Mouse (Mus musculus) urinary bladder, postnatal 25 days (tissue): Measurements from ENCODE around the gene Smim24.
A peak's percentile ranks its signal among the peaks of the same experiment; 100 is the strongest.

Experiments
- DNase-seq: peaks from one replicate; pipeline ENCODE4 v3.0.0; 2022; ENCODE audit warnings: low spot score

Smim24 gene

DNA sequence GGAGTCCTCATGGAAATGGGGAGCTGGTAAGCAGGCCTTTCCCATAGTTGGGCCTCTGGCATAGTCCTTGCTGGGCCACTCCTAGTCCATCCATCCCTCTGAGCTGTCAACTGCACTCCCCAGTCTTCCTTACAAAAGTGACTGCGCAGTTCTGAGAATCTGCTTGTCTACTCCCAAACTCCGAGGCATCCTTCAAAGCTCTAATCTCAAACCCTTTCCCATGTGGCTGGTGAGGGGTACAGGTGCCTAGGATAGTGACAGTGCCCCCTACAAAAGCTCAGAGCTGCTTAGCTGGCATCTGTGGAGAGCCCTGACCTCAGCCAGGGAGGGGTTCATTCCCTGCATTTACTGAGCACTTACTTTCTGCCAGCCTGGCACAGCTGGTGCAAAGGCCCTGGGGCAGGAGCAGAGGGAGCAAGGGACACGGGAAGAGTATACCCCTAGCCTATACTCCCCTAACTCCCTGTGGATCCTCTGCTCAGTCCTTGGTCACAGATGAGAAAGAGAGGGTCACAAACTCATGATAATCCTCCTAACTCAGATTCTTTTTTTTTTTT lies 29.9 kb downstream of the Smim24 start:
- DNase-seq = no peak

DNA sequence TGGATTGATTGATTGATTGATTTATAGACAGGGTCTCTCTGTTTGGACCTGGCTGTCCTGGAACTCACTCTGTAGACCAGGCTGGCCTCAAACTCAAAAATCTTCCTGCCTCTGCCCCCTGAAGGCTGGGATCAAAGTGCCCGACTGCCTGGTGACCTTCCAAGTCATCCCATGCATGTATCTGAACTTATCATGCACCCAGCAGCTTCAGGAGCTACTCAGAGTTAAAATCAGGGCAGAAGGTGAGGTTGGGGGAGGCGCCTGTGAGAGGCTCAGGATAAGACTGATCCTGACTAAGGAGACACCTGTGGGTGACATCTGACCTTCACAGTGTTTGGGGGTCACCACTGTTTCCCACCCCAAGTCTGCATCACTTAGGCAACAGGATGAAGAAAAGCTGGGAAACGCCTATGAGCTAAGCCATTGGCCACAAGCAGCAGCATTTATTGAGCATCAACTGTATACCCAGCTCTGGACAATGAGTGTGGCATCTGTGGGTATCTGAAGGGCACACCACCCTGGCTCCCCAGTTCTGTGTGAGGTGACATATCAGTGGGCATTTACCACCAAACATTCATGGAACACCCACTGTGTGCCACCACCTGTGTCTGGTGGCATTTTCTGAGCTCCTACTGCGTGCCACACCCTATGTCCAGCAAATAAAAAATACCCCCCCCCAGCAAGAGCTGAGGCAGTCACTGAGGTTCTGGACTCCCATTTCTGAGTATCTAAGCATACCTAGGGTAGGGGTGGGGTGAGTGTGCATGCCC lies 30.8 kb downstream of the Smim24 start:
- DNase-seq = peak; percentile 1

DNA sequence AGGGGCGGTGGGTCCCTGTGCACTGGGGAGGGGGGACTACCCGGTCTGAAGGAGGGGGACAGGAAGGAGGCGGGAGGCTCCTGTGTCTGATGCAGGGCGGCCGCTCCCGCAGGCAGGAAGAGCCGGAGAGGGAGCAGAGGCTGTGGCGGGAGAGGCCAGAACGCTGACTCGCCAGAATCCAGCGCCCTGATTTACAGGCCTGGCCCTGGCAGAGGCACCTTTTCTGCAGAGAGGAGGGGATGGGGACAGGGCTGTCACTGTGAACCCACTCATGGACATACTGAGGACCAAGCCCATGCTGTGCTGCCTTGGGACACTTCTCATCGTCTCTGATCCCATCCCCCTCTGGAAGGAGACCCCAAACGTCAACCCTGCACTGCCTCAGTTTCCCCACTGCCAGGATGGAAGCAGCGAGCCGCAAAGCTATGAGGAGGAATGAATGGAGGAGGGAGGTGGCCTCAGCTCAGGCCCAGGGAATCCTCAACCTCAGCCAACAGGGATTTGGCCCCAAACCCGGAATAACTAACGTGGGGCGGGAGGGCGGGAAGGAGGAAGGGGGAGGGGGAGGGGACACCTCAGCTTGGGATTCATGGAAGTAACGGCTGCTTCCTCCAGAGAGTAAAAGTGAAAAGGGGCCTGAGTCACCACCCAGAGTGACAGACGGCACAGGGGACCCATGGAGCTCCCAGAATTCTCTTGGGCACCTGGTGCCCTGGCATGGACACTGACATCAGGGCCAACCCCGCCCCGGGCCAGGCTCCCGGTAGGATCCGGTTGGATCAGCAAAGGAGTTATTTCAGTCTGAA lies 31.6 kb downstream of the Smim24 start:
- DNase-seq = peak; percentile 24

DNA sequence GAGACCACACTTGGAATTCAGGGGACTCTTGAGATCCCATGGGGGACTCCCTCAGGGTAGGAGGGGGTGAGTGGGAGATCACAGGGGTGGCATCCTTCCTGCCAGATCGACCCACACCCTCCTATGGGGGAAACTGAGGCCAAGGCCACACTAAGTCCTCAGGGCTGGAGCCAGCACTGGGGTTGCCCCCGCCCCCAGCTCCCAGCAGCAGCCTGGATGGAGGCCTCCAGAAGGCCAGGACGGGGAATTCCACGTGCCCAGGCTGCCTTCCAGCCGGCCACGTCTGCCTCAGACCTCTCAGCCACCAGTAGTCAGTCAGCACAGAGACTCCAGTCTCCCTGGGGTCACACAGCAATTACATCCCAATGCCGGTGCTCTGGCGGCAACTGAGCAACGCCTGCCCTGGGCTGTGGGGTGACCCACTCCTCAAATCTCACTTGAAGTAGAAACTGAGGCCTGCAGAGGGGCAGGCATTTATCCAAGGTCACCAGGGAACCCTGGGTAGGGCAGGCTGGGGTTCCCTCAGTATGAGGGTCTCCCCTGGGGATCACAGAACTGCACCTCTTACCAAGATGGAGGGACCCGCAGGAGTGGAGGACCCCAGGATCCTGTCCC lies 32.5 kb downstream of the Smim24 start:
- DNase-seq = peak; percentile 44

DNA sequence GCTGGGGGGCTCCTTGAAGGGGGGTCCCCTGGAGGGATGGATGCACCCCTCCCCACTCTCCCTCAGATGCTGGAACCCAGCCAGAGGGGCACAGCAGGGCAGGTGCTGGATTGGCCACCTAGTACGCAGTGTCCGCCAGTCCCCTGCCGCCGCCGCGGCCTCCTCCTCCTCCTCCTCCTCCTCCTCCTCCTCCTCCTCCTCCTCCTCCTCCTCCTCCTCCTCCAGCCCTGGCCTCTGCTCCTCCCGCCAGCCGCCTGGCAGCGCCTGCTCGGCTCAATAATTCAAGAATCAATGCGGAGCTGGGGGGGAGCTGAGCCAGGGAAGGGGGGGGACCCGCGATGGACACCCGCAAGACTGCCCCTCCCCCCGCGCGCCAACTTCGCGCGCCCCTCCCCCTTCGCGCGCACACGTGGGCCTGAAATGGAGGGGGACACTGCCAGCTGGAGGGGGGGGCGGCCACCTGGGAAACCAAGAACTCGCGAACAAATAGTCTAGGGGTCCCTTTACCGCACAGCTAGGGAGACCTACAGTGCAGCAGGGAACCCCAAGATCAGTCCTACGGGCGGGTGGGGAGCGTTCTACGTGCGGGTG lies 33.3 kb downstream of the Smim24 start:
- DNase-seq = peak; percentile 27

DNA sequence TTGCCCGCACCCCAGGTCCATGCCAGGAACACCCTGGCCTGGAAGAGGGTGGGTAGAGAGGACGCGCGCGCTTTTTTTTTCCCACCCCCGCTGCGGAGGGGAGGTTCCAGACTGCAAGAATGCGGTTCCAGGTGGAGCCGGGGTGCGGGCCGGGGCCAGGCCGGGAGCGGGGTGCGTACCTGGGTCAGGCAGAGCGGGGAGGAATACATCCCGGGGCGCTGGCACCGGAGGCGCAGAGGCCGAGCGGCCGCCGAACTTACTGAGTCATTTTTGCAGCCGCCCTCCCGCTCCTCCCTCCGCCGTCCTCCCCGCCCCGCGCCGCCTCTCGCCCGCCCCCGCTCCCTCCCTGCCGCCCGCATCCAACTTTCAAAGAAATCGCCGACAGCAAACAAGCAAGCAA lies 34.0 kb downstream of the Smim24 start:
- peak; percentile 73 for DNase-seq

DNA sequence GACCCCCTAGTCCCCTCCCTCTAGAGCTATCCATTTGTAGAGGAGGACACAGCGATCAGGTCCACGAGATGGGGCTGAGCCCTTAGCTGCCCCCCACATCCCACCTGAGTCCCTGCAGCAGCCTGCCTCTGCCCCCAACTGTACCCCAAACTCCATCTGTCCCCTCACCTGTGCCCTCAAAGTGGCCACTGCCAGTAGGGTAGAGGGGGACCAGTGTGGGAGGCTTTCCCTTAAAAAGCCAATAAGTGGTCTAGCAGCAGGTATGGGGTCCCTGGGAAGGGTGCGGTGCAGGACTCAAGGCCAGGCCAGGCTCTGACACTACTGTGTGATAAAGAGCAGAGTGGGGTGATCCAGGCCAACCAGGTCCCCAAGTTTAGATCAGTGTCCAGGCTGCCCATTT lies 34.5 kb downstream of the Smim24 start:
- peak; percentile 2 for DNase-seq

DNA sequence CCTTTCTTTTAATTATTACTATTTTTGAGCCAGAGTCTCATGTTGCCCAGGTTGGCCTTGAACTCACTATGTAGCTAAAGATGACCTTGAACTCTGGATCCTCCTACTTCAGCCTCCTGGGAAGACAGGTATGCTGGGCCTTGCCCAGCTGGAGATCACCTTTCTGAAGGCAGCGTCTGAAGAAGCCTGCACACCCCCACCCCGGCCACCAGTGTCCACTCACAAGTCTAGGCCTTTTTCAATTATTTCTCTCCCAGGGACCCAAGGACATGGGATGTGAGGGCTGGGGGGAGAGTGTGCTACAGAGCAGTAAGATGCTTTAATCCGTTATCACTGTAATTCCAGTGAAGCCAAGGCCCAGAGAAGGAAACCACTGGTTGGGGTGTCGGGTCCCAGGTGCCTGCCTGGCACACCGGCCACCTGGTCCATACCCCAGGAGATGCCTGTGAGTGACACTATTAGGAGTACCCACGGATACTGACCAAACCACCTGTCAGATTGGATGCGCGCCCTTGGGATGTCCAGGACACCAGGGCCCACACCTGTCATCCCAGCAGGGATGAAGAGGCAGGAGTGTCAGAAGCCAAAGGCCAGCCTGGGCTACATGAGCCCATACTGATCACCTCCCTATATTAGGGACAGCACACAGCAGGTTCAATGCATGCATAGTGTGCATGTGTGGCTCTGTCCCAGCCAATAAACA lies 35.1 kb downstream of the Smim24 start:
- peak; percentile 3 for DNase-seq

DNA sequence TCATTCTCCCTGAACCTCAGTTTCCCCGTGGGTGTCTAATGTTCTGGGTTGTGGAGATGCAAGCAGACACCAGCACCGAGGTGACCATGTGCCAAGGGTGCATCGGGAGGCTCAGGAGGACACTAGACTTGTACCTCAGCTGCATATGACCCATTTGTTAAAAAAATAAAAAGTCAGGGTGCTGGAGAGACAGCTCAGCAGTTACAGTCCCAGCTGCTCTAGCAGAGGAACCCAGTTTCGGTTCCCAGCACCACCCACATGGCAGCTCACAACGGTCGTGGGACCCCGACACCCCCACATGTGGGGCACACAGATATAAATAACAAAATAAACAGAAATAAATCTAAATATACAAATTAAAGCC lies 35.6 kb downstream of the Smim24 start:
- no peak for DNase-seq

DNA sequence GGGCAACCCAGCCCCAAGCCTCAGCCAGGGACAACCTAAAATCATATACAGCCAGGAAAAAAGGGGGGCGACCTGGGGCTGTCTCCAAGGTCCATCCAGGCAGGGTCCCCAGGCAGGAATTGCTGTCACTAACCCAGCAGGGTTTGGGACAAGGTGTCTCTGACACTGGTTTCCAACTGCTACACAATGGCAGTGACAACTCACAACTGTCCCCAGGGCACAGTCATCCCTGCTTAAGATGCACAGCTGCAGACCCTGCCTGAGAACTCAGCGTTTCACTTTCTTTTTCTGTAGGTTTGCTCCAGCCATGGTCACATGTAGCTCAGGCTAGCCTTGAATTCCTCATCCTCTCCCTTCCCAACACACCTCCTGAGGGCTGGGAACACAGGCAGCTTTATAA lies 36.2 kb downstream of the Smim24 start:
- DNase-seq = peak; percentile 3

DNA sequence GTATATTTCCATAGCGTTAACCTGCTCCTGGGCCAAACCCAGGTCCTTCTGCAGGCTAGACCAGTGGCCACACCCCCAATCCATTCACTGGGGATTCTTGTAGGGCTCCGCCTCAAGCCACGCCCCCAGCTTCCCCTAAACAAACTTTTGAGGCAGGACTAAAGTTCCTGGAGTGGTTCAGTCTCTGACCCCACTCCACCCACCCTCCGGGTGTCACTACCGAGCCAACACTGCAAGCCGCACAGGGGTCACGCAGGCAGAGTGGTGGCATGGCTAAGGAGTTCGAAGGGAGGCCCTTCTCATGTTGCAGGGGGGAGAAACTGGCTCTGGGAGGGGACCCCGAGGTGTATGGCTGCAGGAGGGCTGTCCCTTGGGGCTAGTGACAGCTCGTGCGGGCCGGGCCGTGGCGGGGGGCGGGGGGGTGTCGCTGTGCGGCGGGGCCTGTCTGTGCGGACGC lies 36.8 kb downstream of the Smim24 start:
- peak; percentile 77 for DNase-seq

DNA sequence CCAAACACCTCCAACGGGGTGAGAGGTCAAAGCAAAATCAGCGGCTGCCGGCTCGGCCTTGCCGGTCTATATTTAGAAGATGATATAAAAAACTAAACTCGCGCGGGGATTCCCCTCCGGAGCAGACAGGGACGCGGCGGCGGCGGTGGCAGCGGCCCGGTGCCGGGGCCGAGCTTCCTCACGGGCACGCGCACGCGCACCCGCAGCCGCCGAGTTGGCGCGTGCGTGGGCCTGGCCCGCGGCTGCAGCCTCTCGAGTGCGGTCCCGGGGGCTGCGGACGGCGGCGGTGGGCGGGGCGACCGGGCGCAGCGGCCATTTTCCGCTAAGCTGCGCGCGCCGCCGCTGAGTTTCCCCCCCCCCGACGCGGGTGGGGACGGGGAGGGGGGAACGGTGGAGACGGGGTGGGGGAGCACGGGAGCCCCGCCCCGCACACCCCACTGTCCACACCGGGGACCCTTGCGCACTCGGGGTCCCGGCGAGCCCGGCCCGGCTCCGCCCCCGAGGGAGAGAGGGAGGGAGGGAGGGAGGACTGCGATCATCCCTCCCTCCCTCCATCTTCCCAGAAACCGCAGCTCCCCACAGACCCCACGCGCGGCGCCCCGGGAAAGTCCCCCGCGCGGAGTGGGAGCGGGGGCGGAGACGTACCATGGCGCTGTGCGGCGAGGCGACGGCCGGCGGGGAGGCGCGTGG lies 37.4 kb downstream of the Smim24 start:
- DNase-seq = peak; percentile 75

DNA sequence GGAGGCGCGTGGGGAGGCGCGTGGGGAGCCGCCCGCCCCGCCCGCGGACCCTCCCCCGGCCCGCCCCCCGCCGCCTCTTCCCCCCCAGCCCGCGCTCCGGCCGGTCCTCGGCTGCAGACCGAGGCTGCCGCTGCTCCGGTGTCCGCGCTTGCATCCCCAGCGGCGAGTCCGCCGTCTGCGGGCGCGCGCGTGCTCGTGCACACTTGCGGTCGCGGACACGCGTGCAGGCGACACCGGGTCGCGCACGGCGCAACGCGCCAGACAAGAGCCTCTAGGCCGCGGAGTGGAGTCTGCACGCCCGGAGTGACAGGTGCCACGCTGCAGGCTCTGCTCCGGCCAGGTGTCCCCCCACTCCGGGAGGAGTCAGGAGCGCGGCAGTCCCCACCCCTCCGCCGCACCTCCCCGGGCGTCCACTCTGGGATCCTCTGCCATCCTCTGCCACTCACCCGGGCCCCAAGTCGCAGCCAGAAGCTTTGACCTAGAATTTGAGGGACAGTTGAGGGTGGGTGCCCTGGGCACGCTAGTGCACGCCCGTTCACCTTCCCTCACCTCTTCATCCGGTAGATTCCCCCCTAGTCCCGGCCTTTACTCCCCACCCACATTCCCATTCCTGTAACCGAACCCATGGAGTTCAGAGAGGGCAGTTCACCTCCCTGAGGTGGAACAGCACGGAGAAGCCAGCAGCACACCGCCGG lies 38.1 kb downstream of the Smim24 start:
- DNase-seq = peak; percentile 49

DNA sequence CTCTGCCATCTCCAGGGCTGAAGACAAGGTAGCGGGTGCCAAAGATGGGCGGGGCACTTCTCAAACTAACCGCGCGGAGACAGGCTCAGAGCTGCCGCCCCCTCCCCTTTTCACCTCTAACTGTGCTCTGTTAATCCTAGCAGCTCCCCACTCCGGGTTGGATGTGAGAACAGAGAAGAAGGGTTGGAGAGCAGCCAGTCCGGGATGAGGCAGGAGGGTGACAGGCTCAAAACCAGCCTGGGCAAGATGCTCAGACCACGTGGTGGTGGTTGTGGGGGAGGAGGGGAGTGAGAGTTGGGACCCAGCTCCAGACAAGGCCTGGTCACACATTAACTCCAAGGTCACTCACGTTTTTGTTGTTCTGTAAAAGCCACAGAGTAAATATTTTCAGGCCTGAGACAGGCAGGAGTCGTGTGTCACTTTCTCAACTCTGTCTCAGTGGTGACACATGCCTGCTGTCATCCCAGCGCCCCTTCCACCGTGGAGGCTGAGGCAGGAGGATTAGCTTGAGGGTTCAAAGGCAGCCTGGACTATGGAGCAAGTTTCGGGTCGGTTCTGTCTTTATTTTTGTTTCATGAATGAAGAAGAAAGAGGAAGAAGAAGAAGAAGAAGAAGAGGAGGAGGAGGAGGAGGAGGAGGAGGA lies 38.8 kb downstream of the Smim24 start:
- DNase-seq = peak; percentile 10

DNA sequence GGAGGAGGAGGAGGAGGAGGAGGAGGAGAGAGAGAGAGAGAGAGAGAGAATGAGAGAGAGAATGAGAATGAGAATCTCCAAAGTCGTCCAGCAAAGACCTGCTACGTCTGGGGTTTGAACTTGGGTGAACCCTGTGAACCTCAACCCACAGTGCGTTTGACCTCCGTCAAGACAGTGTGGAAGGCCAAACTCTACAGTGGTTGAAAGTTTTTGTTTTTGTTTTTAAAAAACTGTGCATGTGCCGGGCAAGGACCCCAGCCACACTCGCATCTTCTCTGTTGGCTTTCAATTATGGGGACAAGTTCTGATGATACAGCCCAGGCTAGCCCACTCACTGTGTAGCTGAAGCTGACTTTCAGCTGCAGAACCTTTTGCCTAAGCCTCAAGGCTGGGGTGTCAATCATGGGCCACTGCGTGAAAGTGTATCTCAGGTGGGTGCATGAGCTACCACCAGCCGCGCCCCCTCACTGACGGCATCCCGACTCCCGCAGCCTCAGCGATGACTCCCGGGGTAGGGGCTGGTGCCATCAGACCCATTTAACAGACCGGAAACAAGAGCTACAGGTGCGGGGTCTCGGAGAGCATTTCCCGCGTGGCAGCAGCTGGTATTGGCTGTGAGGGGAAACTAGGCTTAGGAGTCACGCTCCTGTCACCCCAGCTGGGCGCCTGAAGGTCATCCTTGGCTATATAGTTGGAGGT lies 39.5 kb downstream of the Smim24 start:
- DNase-seq = no peak

DNA sequence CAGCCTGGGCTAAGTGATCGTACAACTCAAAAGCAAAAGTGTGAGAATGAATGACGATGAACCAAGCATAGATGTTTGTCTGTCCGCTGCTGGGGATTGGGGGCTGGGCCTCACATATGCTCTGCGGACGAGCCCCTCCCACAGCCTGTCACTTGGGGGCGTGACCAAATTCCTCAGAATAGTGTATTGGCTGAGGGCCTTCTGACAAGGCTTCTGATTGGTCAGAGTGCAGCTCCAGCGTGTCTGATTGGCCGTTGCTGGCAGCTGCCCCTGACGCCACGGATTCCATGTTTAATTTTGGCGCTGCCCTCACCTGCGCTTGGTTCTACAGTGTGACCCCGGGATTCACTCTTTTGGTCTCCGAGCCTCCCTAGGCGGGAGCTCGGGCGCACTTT lies 40.0 kb downstream of the Smim24 start:
- DNase-seq = peak; percentile 81

DNA sequence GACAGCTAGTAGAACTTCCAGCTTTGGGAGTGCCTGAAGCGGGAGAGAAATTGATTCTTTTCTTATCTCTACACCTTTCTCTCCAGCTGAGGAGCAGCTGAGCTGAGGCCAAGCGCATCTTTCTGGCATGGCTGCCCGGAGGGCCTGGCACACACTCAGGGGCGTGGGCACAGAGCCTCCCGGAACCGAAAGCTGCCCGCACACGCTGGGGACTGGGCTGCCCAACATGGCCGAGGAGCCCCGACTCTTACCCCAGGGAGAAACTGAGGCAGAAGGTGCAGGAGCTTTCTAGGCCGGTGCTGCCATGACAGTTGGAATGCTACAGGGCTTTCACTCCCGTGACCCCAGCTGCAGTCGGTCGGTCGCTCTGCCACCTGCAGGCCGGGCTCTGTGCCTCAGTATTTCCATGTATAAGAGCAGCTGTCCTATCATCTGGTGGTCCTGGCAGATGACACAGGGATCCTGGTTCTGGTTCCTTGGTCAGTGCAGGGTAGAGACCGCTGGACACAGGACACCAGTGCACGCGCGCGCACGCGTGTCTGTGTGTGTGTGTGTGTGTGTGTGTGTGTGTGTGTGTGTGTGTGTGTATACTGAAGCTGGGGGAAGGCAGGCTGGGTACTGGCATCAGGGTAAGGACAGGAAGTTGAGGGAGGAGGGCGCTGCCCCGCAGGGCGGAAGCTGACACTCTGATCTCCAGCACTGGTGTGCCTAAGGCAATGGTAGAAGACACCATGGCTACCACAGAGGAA lies 40.9 kb downstream of the Smim24 start:
- no peak for DNase-seq
